Mouse (Mus musculus) erythroblast, adult 5-6 weeks (primary cell): ENCODE results near the gene Capn2. TPM values are rescaled to one million over a fixed set of nuclear protein-coding genes. Genes with fewer than 3 reads are reported as not detected.

ENCODE experiments used
- ATAC-seq: replicated peaks from 2 replicates; pipeline ENCODE4 v1.8.0; 2016; ENCODE audit warnings: moderate number of reproducible peaks, mild to moderate bottlenecking, moderate TSS enrichment, inconsistent platforms; ENCODE audit not compliant: poor library complexity, low FRiP score, severe bottlenecking
- total RNA-seq, 2 experiments: library from RNA; stranded (forward) in 1 of 2; stranded (reverse) in 1 of 2; fragments of 150-400 nt in 1 of 2; fragments of 200-764, 138-1000 nt in 1 of 2; gene quantifications; 2 replicates each; pipeline versions ENCODE4 v1.2.3 to v1.2.4; 2015 to 2017; ENCODE audit warnings: low replicate concordance in 2 of 2

Capn2 gene
- total RNA-seq, 2 experiments from 2014 or later: 7.5 to 11.4 TPM

GRCm38 (mm10) chr1:182527921-182528858 lies 10.8 kb upstream of the Capn2 start:
- no peak for ATAC-seq

- no peak for ATAC-seq
Measured at GRCm38 (mm10) chr1:182527261-182527766, 9.9 kb upstream of the Capn2 start.

GRCm38 (mm10) chr1:182525601-182526000 lies 8.2 kb upstream of the Capn2 start:
- ATAC-seq: no peak

- ATAC-seq: no peak
Measured at GRCm38 (mm10) chr1:182523692-182524091, 6.3 kb upstream of the Capn2 start.

GRCm38 (mm10) chr1:182522961-182523360 lies 5.6 kb upstream of the Capn2 start:
- no peak for ATAC-seq

GRCm38 (mm10) chr1:182520938-182521500 lies 3.6 kb upstream of the Capn2 start:
- no peak for ATAC-seq

GRCm38 (mm10) chr1:182520091-182520937 lies 2.9 kb upstream of the Capn2 start:
- ATAC-seq: no peak

GRCm38 (mm10) chr1:182519341-182519740 lies 1.9 kb upstream of the Capn2 start:
- ATAC-seq: no peak

- ATAC-seq: no peak
Measured at GRCm38 (mm10) chr1:182518811-182519210, 1.4 kb upstream of the Capn2 start.

GRCm38 (mm10) chr1:182518143-182518680 lies 804 bp upstream of the Capn2 start:
- no peak for ATAC-seq

- no peak for ATAC-seq
Measured at GRCm38 (mm10) chr1:182517677-182518011, 236 bp upstream of the Capn2 start.

GRCm38 (mm10) chr1:182514803-182515590 lies 2.4 kb downstream of the Capn2 start:
- no peak for ATAC-seq

- ATAC-seq: no peak
Measured at GRCm38 (mm10) chr1:182513714-182514113, 3.7 kb downstream of the Capn2 start.

GRCm38 (mm10) chr1:182512901-182513410 lies 4.5 kb downstream of the Capn2 start:
- ATAC-seq: no peak

- no peak for ATAC-seq
Measured at GRCm38 (mm10) chr1:182511778-182512177, 5.6 kb downstream of the Capn2 start.

GRCm38 (mm10) chr1:182511073-182511472 lies 6.3 kb downstream of the Capn2 start:
- no peak for ATAC-seq

GRCm38 (mm10) chr1:182509110-182509797 lies 8.2 kb downstream of the Capn2 start:
- no peak for ATAC-seq

GRCm38 (mm10) chr1:182506229-182506986 lies 11.0 kb downstream of the Capn2 start:
- no peak for ATAC-seq
